Mouse (Mus musculus) layer of hippocampus, adult 2 months (tissue): ENCODE measurements around the gene Sec63. TPM values are rescaled to one million over a fixed set of nuclear protein-coding genes. Genes with fewer than 3 reads are reported as not detected.
A peak's percentile ranks its signal among the peaks of the same experiment; 100 is the strongest.

Experiments used
- DNase-seq, 2 experiments: peaks; one replicate each; pipeline ENCODE4 v3.0.0; 2022; ENCODE audit warnings: low spot score in 2 of 2
- H3K27ac ChIP-seq: fragments of 200-600 bp; 2 replicates; pipeline ENCODE4 v1.8.1; 2022
- H3K4me3 ChIP-seq: fragments of 200-600 bp; 2 replicates; pipeline ENCODE4 v1.8.1; 2022; ENCODE audit warnings: mild to moderate bottlenecking
- CTCF ChIP-seq: fragments of 200-600 bp; conservative IDR thresholded peaks from 2 replicates; pipeline ENCODE4 v1.8.1; 2022; ENCODE audit warnings: antibody characterized with exemption, mild to moderate bottlenecking, moderate library complexity
- long read RNA-seq, 2 experiments: library from polyadenylated mRNA; stranded (forward); transcript quantifications; one replicate each; pipeline ENCODE4 v2.0.0; 2021; ENCODE audit warnings: borderline mapping rate in 2 of 2
- total RNA-seq, 2 experiments: library from RNA; stranded (reverse); gene quantifications; 2 replicates each; pipeline ENCODE4 v1.2.3; 2021

Sec63 gene
- 10 to 100 TPM; 51.1 to 55.6 TPM for total RNA-seq
- long read RNA-seq, experiment 1, full-length matches to known transcripts = 28 of 33 reads
- long read RNA-seq, experiment 1, partial matches to known transcripts = 2 of 33 reads
- long read RNA-seq, experiment 1, other reads (novel, unspliced or antisense) = 3 of 33 reads
- long read RNA-seq, experiment 2, full-length matches to known transcripts = 43 of 52 reads
- long read RNA-seq, experiment 2, partial matches to known transcripts = 1 of 52 reads
- long read RNA-seq, experiment 2, other reads (novel, unspliced or antisense) = 8 of 52 reads

DNA sequence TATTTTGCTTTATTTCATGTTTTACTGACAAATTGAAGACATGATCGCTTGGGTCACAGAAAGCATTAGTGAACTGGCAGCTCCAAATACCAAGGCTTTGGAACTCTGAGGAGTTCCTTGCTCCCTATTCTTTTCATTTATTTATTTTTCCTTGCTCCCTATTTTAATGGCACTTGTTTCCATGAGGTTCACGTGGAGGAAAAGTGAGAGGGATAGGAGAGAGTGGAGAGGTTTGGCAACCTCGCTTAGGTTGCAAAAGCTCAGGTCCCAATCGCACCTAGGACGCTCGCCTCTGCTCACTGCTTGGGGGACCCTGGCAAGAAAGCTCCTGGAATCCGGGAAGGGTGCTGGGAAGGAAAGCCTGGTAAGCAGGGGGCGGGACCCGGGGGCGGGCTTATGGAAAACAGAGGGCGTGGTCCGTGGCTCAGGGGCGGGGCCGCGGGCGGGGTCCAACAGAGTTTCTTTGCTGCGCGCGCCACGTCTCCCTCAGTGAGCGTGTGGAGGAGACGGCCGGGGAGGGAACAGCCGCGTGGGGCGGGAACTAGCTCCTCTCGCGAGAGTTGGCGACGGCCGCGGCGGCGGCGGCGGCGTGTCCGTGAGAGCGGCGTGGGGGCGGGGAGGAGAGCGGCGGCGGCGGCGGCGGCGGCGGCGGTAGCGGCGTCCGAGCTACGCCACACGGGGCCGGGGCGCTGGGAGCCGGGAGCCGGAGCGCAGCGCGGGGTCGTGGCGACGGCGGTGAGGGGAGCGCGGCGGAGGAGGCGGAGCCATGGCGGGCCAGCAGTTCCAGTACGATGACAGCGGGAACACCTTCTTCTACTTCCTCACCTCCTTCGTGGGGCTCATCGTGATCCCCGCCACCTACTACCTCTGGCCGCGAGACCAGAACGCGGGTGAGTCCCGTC lies at the start of gene Sec63:
Gene Sec63, plus strand, starts transcription at position 498 of the 902 bp plus-strand sequence.
- DNase-seq = peak; percentile 98 to 99
- Histone ChIP-seq H3K4me3 (peak within 1 kb of the TSS; percentile 91), H3K27ac (peak within 1 kb of the TSS; percentile 91)
- no peak for TF ChIP-seq CTCF

DNA sequence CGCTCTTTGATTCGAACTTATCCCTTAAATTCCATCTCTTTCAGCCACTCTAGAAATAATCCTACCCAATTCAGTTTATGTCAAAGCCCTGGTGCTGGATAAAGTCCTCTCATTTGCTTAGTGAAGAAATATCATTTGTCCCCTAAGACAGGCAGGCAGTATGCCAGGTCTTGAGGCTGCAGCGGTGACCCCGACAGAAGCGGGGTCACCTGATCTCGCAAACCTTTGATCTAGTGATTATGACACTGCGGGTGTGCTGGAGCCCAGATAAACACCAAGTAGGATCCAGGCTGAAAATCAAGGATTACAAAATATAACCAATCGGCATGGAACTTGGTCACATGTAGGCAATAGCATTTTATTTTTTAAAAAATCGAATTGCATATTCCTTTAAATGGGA lies 46.6 kb upstream of the Sec63 start:
- no peak overlapping the region for H3K27ac ChIP-seq
- no peak for DNase-seq
- H3K4me3 ChIP-seq = no peak overlapping the region
- no peak for TF ChIP-seq CTCF

DNA sequence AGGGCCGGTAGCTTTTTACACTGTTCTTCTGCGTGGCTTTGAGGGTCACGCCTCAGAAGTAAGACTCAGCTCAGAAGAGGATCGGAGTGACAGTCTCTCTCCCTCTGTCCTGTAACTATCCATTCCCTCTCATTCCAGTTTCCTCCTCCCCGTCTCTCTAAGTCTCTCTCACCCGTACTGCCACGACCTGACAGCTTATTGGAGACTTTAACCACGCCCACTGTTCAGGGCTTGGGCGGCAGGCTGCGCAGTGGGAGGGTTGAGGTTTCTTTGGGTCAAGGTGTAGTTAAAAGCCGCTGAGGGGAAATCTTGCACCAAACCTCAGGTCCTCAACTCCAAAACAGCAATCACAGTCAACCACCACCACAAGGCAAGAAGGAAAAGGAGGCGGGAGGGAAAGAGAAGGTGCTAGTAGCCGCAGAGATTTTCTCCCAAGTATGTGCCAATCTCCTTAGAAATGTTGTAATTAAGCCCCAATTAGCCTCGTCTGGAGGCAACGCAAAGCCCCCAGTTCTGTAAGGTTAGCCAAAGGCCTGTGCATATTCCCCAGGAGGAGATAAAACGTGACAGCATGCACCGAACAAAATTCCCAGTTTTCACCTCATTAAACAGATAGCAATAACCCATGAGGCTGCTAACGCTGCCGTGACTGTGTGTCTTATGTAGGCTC lies 45.8 kb upstream of the Sec63 start:
- TF ChIP-seq CTCF = no peak
- DNase-seq = no peak
- Histone ChIP-seq H3K4me3 (no peak overlapping the region), H3K27ac (no peak overlapping the region)

DNA sequence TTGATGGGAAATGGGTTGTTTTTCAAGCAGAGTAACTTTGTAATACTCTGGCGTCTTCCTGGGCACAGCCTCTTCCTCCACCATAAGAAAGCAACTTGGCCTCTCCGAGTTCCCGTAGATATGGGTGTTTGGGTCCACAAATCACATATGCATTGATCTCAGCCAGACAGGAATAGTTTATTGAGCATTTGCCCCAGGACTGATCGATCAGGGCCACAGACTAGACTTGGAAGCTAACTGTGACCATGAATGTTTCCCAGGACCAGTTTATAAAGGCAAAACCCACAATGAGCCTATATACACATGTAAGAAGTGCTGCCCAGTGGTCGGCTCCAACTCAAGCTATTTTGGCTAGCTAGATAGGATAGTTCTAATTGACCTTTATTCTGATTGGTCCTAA lies 39.2 kb upstream of the Sec63 start:
- DNase-seq = no peak
- TF ChIP-seq CTCF = no peak
- H3K27ac ChIP-seq = no peak overlapping the region
- no peak overlapping the region for H3K4me3 ChIP-seq

DNA sequence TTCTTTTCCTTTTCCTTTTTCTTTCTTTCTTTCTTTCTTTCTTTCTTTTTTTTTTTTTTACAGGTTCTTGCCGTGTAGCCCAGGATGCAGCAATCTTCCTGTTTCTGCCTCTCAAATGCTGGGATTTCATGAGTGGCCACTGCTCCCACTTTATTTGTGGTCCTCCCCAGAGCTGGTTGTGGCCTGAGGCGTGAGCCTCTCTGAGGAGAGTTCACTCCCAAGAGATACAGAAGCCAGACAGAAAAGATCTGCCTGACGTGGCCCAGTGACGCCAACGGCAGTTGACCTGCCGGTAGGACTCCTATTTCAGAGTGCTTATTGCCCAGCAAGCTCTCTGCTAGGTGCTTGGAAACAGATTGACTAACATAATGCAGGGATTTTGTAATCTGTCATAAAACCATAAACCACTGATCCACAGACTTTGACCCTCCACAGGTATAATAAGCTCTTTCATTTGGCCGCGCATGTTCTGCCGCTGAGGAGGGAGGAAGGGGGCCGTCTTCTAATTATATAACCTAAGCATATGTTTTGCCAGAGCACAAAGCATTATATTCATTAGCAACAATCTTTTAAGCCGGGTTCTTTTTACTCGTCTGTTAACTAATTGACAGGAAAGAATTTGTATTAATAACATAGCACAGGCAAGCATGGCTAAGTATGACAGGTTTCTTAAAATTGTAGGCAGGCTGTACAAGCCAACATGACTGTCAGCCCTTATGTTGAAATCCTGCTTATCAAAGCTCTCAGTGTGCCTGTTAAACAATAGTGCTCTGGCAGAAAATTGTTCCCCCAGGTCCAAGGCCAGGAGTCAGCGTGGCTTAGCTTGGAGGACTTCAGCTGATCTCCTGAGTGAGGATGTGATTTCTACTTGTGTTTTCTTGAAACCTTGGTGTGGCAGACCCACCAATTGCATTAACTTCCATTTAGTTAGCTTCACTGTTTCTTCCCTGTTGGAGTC lies 37.7 kb upstream of the Sec63 start:
- H3K4me3 ChIP-seq = no peak overlapping the region
- H3K27ac ChIP-seq = no peak overlapping the region; the same call in 1 of the 2 replicates
- DNase-seq = no peak
- no peak for TF ChIP-seq CTCF

DNA sequence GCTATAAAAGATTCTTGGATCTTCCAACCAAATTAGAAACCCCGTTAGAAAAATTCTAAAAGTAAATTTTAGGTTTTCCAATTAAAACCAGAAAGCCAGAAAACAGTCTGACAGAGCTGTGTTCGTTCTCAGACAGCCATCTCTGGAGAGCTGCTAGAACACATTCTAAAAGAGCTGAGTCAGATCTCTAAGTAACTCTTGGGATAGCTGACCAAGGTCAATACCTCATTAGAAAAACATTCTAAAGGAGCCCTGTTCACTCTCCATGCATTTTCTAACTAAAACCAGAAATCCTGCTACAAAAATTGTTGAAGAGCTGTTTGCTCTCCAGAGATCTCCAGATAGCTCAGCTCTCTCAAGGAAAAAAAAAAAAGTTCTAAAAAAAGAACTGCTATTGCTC lies 31.7 kb upstream of the Sec63 start:
- TF ChIP-seq CTCF = no peak
- Histone ChIP-seq H3K4me3 (no peak overlapping the region), H3K27ac (no peak overlapping the region)
- DNase-seq = no peak

DNA sequence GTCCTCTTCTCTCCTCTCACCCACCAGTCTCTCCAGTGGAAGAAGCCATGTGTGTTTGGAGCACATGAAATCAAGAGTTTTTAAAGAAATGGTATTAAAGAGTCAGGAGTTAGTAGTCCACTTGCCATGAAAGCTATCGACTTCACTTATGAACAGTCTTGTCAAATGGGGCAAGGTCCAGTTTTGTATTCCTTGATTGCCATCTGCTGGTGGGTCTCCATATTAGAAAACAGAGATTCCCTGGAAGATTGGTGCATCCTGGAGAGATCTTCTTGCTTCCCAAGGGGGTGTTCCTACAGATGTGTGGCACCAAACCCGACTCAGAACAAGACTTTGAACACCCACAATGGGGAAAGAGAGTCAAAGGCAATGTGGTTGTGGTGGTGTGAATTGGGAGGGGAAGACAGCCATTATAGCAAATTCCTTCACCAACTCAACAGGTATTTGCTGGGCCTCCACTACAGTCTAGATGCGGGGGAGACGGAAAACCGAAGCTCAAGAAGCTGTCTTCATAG lies 26.7 kb upstream of the Sec63 start:
- DNase-seq = peak; percentile 41 to 57
- H3K27ac ChIP-seq = no peak overlapping the region
- TF ChIP-seq CTCF = peak; percentile 82
- H3K4me3 ChIP-seq = no peak overlapping the region

DNA sequence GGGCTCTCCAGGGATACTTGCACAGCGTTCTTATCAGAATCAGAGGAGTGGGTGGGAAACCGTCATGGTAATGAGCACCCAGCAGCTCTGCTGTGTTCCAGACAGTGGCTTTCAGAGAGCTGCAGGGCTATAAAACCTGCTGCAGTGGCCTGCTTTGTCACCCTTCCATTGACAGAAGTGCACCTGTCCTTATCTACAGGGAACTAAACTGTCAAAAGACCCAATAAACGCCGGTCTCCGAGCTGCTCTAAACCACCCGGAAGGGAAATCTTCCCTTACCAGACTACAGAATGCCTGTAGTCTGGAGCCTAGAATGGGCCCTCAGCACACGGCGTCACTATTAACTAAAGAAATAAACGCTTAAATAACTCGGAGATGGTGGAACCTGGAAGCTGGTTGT lies 9.5 kb upstream of the Sec63 start:
- TF ChIP-seq CTCF = no peak
- H3K27ac ChIP-seq = no peak overlapping the region
- no peak for DNase-seq
- H3K4me3 ChIP-seq = no peak overlapping the region

DNA sequence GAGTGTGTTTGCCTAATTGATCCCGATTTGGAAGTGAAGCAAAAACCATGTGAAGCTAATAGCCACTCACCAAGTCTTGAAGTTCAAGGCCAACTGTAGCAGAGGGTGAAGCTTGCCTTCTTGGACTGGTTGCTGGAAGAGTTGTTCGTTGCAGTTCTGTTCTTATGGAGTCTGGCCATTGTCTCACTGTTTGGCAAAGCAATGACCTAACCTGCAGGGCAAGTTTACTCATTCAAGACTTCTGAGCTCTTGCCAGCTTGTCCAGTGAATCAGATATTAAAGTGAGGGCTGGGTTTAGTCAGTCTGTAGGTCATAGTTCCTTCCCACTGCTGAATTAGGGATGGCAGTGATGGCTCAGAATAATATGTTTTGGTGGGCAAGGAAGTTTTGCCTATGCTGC lies 7.0 kb upstream of the Sec63 start:
- no peak overlapping the region for H3K4me3 ChIP-seq
- no peak for TF ChIP-seq CTCF
- no peak for DNase-seq

DNA sequence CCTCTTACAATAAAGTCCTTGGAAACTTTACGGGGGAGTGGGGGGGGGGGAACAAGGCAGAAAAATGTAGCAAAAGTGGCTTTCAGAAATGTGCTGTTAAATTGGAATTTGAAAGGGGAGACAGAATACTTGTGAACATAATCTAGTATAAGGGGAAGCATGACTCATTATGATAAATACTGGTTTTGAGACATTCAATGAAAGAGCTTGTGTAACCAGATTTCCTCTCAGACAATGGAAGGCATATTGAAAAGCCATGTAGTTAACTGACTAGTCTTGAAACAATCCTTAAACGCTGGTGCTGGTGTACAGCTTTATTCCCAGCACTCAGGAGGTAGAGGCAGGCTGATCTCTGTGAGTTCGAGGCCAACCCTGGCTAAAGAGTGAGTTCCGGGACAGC lies 1.6 kb upstream of the Sec63 start:
- H3K4me3 ChIP-seq = no peak overlapping the region
- no peak overlapping the region for H3K27ac ChIP-seq
- no peak for DNase-seq
- no peak for TF ChIP-seq CTCF

More for the DNA sequence above, 7.0 kb upstream of the Sec63 start:
- no peak overlapping the region for H3K27ac ChIP-seq

DNA sequence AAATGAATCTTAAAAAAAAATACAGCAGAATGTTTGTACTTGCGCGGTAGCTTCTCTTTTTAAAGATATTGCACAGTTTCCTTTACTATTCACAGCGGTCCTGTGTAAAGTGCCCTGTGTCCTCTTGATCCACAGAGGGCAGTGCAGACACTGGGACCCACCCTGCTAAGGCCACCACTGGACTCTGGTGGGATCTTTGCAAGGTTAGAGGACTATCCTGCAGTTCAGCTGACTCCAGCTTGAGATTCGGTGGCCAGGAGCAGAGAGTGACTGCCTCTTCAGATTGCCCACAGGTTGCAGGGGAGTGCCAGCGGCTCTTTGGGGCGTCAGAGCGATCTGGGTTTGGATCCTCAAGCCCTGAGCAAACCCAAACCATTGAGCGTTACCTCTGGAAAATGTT lies 967 bp upstream of the Sec63 start:
- Histone ChIP-seq H3K4me3 (no peak overlapping the region), H3K27ac (no peak overlapping the region)
- no peak for DNase-seq
- TF ChIP-seq CTCF = peak; percentile 48

DNA sequence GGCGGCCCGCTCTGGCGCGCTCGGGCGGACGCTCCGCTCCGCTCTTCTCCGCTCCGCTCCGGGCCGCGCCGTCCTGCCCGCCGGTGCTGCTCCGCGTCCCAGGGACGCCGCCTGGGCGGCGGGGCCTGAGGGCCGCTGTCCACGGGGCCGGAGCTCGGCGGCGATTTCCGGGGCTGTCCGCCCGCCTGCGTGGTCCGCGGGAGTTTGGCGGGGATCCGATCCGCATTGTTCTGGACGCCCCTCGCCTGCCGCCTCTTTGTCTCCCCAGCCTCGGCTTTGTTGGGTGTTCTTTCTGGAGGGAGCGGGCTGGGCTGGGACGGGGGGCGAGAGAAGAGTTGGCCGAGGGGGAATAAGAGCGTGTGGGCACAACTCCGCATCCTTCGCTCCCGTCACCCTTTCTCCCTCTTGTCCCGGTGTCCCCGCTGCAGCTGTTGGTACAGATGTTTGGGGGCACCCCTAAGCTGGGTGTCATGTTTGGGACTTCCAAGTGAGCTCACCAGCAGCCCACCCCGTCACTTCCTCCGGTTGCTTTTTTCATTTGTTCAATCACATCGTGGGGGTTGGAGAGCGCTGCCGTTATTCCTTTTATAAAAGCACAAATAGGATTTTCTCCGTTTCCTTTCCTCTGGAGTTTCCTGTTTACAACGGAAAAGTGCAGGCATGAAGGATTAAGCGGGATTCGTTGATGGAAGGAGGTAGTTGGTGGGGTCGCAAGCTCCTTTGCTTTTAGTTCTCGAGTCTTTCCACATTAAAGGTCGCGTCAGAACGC lies 789 bp downstream of the Sec63 start:
- TF ChIP-seq CTCF = no peak
- peak overlapping the region; percentile 91 for H3K27ac ChIP-seq
- H3K4me3 ChIP-seq = peak overlapping the region; percentile 91
- peak; percentile 19 to 21 for DNase-seq
